Mouse (Mus musculus) small intestine, adult 2 months (tissue): ENCODE measurements around the gene Hddc2. TPM values are rescaled to one million over a fixed set of nuclear protein-coding genes. Genes with fewer than 3 reads are reported as not detected.

Experiments used
- H3K27ac ChIP-seq: fragments of 200-500 bp; 2 replicates; pipeline ENCODE4 v1.5.1; 2012; ENCODE audit warnings: low read depth, low read length, control low read depth, inconsistent platforms; ENCODE audit not compliant: insufficient read depth
- H3K27me3 ChIP-seq: fragments of 200-500 bp; 2 replicates; pipeline ENCODE4 v1.6.1; 2012; ENCODE audit warnings: mild to moderate bottlenecking, moderate library complexity, low read length, inconsistent platforms; ENCODE audit not compliant: control insufficient read depth, insufficient read depth
- H3K36me3 ChIP-seq: fragments of 200-500 bp; 2 replicates; pipeline ENCODE4 v1.6.1; 2012; ENCODE audit warnings: mild to moderate bottlenecking, low read length, control low read depth, inconsistent platforms; ENCODE audit not compliant: control insufficient read depth, insufficient read depth
- H3K4me1 ChIP-seq: fragments of 200-500 bp; 2 replicates; pipeline ENCODE4 v1.6.1; 2012; ENCODE audit warnings: low read length, inconsistent platforms, mixed read lengths; ENCODE audit not compliant: control insufficient read depth, insufficient read depth, insufficient read length
- H3K4me3 ChIP-seq: fragments of 200-500 bp; 2 replicates; pipeline ENCODE4 v1.5.1; 2012; ENCODE audit warnings: low read depth, mild to moderate bottlenecking, control low read depth, inconsistent platforms, low read length, moderate library complexity
- CTCF ChIP-seq: fragments of 200-500 bp; IDR thresholded peaks from 2 replicates; pipeline ENCODE4 v1.5.1; 2012; ENCODE audit warnings: low read depth, mild to moderate bottlenecking, control low read depth, inconsistent platforms, low read length, moderate library complexity, mixed read lengths; ENCODE audit not compliant: insufficient replicate concordance, insufficient read length; ENCODE audit errors: extremely low read depth
- POLR2A ChIP-seq: fragments of 200-500 bp; IDR thresholded peaks from 2 replicates; pipeline ENCODE4 v1.6.1; 2012; ENCODE audit warnings: low read depth, mild to moderate bottlenecking, control low read depth, inconsistent platforms, low read length, moderate library complexity
- WGBS: fragments of 180-500 bp; shearing (Covaris S2); methylation state at CpG from one replicate; pipeline ENCODE4 v1.1.7; 2018; 5-methylcytosine and 5-hydroxymethylcytosine counted together
- polyA plus RNA-seq: library from polyadenylated mRNA; depleted of rRNA; stranded (reverse); fragments of >200 nt; gene quantifications from 2 replicates; pipeline ENCODE4 v1.2.3, GENCODE M21; 2012

Hddc2 gene
- polyA plus RNA-seq, 1 experiment, result 1.8 TPM

DNA sequence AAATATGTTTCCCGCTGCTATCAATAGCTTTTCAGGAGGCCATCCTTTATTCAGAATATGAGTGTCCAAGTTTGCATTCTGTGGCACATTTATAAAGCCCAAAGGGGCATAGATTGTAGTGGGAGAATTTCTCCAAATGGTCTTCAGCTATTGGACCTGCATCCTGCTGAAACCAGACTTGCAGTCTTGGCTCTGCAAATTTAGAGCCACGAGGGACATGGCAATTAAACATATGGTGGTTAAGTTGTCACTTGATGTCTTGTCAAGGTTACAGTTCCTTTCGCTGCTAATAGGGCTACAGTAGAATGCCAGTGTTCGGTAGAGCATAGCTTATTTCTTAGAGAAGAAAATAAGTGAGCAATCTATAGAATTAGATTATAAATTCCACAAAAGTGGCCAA, 16.1 kb upstream of the Hddc2 start:
- no peaks in the 10 kb centered on the region for H3K36me3 ChIP-seq
- H3K4me3 ChIP-seq, result no peak overlapping the region
- no peak overlapping the region for H3K27ac ChIP-seq
- H3K27me3 ChIP-seq, result no peaks in the 10 kb centered on the region
- TF ChIP-seq POLR2A (no peak), CTCF (no peak)
- no peaks in the 10 kb centered on the region for H3K4me1 ChIP-seq
- 75% methylated on average over 4 of the region's 4 CpGs for WGBS

DNA sequence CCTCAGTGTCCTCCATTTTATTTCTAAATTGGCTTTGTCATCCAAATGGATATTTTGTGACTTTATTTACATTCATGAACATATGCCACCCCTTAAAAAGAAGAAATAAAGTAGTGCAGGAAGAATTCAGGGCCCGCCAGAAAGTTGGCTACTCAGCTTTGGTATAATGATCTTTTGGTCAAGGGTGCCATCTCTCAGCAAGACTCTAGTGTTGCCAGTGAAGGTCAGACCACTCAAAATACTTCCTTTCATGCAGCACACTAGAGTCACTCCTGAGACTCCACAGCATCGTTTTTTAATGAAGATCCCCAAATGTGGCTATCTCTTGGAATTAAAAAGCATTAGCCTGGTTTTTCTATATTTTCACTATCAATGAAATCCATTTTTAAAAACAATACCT, 14.9 kb upstream of the Hddc2 start:
- Histone ChIP-seq H3K27me3 (no peaks in the 10 kb centered on the region), H3K4me1 (no peaks in the 10 kb centered on the region), H3K27ac (no peak overlapping the region), H3K4me3 (no peak overlapping the region), H3K36me3 (no peaks in the 10 kb centered on the region)
- 57% methylated on average over 2 of the region's 2 CpGs for WGBS
- TF ChIP-seq CTCF (no peak), POLR2A (no peak)

DNA sequence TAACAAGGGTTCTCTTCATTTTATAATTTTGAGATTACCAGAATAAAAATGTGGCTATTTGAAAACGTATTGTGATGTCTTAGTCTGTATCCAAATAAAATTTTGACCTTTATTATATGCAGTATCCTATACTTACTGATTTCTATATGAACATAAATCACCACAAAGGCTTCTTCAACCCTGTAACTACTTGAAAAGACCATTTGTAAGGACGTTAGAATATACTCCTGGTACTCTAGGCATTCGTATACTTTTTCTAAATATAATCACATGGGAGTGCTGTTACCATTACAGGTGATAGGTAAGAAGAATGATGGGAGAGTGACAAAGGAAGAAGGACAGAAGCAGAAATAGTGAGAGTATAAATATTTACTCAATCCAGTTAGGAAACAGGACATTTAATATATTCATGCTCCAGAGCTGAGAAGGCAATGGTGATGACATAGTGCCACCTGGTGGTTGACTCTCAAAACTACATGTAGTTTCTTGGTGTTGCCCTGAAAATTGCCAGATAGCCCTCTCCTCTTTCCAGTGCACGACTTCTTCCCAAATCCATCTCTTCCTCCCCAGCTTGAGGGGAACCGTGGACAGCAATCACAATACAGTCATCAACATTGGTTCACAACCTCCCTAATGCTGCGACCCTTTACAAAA, 14.1 kb upstream of the Hddc2 start:
- Histone ChIP-seq H3K27ac (no peak overlapping the region), H3K4me3 (no peak overlapping the region), H3K36me3 (no peaks in the 10 kb centered on the region), H3K4me1 (no peaks in the 10 kb centered on the region), H3K27me3 (no peaks in the 10 kb centered on the region)
- 32% methylated on average over 6 of the region's 6 CpGs for WGBS
- TF ChIP-seq CTCF (no peak), POLR2A (no peak)

DNA sequence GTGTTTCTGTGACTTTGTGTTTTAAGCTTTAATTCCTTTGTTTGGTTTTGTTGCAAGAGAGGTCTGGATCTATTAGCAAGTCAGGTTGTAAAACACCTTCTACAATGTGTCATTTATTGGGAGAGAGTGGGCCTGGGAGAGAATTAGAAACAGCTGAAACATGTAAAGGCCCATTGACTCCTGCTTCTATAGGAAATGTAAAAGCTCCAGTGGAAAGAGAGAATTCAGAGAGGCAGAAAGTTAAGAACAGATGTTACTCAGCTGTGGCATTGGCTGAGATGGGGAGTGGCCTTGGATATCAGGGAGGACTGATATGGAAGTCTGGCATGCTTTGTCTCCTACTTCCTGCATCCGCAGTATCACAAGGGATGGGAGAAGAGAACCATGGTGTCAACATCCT, 12.9 kb upstream of the Hddc2 start:
- no peak for TF ChIP-seq CTCF
- Histone ChIP-seq H3K4me1 (no peaks in the 10 kb centered on the region), H3K27ac (no peak overlapping the region), H3K36me3 (no peaks in the 10 kb centered on the region), H3K27me3 (no peaks in the 10 kb centered on the region), H3K4me3 (no peak overlapping the region)
- 39% methylated on average over 1 of the region's 1 CpGs for WGBS

DNA sequence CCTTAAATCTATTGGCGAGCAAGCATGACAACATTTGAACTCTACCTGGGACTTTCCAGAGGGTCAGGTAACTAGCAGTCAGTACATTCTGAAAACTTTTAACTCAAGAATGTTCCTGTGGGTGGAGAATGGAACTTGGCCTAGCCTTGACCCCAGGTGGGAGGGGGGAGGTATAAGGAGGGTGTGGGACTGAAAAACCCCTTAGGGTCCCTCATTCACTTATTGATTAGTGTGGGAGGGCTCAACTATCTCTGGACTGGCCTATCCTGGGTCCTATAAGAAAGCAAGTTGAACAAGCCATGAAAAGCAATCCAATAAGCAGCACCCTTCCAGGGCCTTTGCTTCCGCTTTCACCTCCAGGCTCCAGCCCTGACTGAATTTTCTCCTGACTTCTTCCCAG, 9.7 kb upstream of the Hddc2 start:
- no peak for TF ChIP-seq POLR2A
- no peak for TF ChIP-seq CTCF
- no peaks in the 10 kb centered on the region for H3K4me1 ChIP-seq
- WGBS, result 95% methylated on average over 2 of the region's 2 CpGs
- no peaks in the 10 kb centered on the region for H3K36me3 ChIP-seq
- no peaks in the 10 kb centered on the region for H3K27me3 ChIP-seq
- no peak overlapping the region for H3K27ac ChIP-seq
- no peak overlapping the region for H3K4me3 ChIP-seq

DNA sequence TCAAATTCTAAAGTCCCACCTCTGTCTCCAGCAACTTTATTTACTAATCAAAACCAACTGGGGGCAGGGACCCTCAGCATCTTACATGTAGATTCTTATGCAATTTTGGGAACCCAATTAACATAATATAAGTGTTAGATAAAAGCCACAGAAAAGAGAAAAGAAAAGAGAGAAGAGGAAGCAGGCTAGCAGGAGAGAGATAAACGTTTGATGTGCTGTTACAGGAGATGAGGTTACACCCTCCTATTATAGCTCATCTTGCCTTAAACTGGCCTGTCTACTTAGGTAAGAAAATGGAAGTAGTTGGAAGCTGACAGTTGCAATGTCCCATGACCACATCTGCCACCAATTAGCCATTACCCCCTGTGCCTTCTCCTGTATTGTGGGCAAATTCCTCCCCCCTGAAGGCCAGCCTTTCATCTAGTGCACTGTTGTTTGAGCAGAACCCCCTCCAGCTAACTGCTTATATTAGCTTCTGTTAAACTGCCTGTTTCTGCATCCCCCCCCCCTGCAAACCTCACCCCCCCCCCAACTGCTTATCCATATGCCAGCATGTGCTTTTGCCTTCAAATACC, 6.1 kb upstream of the Hddc2 start:
- H3K27ac ChIP-seq, result no peak overlapping the region
- 14% methylated on average over 1 of the region's 1 CpGs for WGBS
- no peak overlapping the region for H3K4me3 ChIP-seq
- no peaks in the 10 kb centered on the region for H3K36me3 ChIP-seq
- no peaks in the 10 kb centered on the region for H3K27me3 ChIP-seq
- no peak for TF ChIP-seq POLR2A
- no peak for TF ChIP-seq CTCF
- H3K4me1 ChIP-seq, result no peaks in the 10 kb centered on the region

DNA sequence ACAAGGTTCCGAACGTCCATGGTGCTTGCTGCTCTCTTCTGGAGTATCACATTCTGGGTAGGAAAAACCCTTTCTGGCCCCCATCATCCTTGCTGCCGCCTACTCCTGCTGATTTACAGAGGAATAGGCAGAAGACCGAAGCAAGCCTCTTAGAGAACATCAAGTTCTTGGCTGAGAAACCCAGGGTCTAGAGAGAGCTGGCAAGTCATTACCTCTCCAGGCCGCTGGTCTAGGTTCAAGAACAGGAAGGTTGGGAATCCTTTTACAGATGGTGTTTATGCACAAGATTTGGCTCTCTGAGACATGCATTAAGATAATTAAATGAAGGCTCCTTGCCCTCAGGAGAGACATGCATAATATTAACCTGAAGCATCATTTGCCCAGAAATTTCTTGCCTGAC, 5.3 kb downstream of the Hddc2 start:
- Histone ChIP-seq H3K4me1 (no peaks in the 10 kb centered on the region), H3K36me3 (peaks cover 12% of the 10 kb centered on the region), H3K27me3 (no peaks in the 10 kb centered on the region), H3K27ac (no peak overlapping the region), H3K4me3 (no peak overlapping the region)
- no peak for TF ChIP-seq CTCF
- no peak for TF ChIP-seq POLR2A
- WGBS, result 88% methylated on average over 5 of the region's 5 CpGs
